Mouse (Mus musculus): Measurements from ENCODE around the gene Prc1.

The Prc1 gene

GRCm38 (mm10) chr7:80331433-80331832, 37.2 kb downstream of the Prc1 start:
- in situ Hi-C loops (cut with MboI; ENCODE audit: low sequenced_read_pairs), result no loop called here

DNA sequence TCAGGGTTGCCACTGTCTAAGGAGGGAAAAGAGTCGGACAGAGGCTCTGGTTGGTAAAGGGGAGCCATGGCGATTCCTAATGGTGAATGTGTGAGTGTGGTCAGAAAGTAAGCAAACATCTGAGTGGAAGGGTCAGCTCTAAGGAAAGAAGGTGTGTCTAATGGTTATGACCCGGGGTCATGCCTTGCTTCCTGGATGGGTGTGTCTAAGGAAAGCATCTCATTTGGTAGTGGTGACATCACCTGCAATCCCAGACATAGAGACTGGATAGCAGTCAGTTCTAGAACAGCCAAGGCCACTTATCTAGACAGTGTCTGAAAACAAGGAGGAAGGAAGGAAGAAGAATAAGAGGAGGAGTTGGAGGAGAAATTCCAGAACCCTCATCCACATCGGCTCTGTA, 40.6 kb downstream of the Prc1 start:
- in situ Hi-C loops (cut with MboI; ENCODE audit: low sequenced_read_pairs), result no loop called here

- in situ Hi-C loops (cut with MboI; ENCODE audit: low sequenced_read_pairs), result no loop called here
These were observed 42.7 kb downstream of the Prc1 start for GRCm38 (mm10) chr7:80336932-80337331.

DNA sequence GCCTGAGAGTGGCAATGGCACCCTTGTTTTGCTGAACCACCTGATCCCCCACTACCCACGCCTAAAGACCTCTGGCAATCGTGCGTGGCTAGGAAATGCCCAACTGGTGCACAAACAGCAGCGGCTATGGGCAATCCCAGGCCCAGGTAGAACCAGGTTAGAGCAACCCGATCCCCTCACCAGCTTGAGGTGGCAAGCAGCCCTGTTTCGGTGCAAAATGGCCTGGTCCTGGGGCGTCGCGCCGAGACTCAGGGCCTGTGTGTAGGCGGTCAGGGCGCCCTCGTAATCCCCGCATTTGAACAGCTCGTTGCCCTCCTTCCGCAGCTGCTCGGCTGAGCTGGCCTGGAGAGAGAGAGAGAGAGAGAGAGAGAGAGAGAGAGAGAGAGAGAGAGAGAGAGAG, 45.1 kb downstream of the Prc1 start:
- in situ Hi-C loops (cut with MboI; ENCODE audit: low sequenced_read_pairs), result no loop called here

DNA sequence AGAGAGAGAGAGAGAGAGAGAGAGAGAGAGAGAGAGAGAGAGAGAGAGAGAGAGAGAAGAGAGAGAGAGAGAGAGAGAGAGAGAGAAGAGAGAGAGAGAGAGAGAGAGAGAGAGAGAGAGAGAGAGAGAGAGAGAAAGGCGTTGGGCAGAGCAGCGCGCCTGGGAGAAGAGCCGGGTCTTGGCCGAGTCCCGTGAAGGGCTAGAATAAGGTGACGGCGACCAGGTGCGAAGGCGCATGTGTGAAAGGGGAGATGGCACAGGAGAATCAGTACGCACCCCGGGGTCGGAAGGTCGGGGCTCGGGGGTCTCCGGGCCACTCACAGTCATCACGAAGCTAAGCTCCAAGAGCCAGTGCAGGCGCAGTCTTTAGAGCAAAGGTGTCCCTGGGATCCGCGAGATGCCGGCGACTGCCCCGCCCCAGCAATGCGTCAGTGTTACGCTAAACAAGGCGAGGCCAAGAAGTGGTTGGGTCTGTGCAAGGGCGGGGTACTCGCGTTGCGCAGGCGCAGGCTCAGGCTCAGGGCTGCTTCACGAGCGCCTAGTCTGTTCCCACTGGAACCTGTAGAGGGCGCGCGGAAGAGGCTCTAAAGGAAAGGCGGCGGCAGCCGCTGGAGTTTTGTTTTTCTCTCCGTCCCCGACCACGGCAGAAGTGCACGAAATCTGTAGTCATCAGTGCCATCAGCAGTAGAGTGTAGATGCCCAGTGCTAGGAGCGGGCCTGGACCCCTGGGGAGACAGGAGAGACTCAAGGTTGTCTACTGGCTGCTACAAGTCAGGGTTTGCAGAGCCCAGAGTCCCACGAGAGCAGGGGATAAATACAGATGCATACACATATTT, 45.8 kb downstream of the Prc1 start:
- in situ Hi-C loops (cut with MboI; ENCODE audit: low sequenced_read_pairs), result no loop called here

- in situ Hi-C loops (cut with MboI; ENCODE audit: low sequenced_read_pairs), result no loop called here
These were observed 46.5 kb downstream of the Prc1 start, which contains the start of gene Unc45a for GRCm38 (mm10) chr7:80340793-80341192. Gene Unc45a, minus strand, starts transcription at chr7:80341005.

DNA sequence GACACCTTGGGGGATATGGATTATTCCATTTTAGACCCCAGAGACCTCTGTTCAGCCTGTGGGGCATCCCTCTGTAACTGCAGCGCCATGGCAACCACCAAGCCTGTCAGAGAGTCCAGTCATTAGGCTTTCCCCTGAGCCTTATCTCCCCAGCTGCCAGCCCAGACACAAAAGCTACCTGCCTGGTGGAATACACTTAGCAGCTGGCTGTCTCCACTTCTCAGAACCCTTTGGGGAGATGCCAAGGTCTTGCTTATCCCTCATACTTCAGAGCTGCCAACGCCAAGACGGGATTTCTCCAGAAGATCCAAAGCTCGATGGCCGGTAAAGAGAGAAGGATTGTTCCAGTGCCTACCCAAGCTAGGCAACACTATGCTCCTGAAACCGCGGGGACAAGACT, 47.5 kb downstream of the Prc1 start:
- in situ Hi-C loops (cut with MboI; ENCODE audit: low sequenced_read_pairs), result no loop called here

GRCm38 (mm10) chr7:80342858-80343257, 48.6 kb downstream of the Prc1 start, which contains the start of gene Hddc3:
Gene Hddc3, plus strand, starts transcription at chr7:80343104.
- in situ Hi-C loops (cut with MboI; ENCODE audit: low sequenced_read_pairs), result no loop called here

DNA sequence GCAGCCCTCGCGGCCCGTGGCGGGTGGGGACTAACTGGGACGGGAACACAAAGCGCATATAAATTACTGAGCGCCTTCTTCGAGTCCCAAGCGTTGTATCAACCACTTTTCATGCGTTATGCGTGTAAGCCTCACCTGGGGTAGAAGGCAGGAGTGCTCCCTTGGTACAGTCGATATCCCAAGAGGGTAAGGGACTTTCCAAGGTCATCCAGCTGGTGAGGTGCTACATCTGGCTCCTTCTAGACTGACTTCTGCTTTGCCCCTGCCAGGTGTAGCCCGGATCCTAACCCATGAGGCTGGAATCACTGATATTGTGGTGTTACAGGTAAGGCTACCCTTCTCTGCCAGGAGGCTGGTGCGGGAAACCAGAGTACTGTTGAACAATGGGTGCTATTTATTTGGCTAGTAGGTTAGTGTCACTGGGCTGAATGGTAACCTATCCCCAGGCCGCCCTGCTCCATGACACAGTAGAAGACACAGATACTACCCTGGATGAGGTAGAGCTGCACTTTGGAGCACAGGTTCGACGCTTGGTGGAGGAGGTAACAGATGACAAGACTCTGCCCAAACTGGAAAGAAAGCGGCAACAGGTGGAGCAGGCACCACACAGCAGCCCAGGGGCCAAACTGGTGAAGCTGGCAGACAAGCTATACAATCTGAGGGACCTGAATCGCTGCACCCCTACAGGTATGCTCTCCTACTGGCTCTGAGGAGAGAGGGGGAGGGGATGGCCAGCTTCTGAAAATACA, 49.2 kb downstream of the Prc1 start:
- in situ Hi-C loops (cut with MboI; ENCODE audit: low sequenced_read_pairs), result no loop called here

GRCm38 (mm10) chr7:80346173-80346572, 51.9 kb downstream of the Prc1 start:
- in situ Hi-C loops (cut with MboI; ENCODE audit: low sequenced_read_pairs), result no loop called here

DNA sequence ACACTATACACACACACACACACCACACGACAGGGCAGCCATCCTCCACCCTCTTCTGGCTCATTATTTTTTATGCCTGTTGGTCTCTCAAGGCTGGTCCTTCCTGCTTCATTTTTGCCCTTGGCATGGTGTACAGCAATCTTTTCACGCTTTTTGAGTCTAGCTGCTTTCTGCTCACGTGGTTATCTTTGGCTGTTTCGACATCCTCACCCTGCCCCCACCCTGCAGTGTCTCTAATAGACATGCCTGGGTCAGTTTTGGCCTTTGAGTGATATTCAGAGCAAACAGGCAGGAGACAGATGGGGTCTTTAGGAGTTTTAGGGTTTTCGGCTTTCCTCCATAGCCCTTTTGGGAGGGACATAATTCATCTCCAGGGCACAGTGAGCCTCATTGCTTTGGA, 52.6 kb downstream of the Prc1 start:
- in situ Hi-C loops (cut with MboI; ENCODE audit: low sequenced_read_pairs), result no loop called here

DNA sequence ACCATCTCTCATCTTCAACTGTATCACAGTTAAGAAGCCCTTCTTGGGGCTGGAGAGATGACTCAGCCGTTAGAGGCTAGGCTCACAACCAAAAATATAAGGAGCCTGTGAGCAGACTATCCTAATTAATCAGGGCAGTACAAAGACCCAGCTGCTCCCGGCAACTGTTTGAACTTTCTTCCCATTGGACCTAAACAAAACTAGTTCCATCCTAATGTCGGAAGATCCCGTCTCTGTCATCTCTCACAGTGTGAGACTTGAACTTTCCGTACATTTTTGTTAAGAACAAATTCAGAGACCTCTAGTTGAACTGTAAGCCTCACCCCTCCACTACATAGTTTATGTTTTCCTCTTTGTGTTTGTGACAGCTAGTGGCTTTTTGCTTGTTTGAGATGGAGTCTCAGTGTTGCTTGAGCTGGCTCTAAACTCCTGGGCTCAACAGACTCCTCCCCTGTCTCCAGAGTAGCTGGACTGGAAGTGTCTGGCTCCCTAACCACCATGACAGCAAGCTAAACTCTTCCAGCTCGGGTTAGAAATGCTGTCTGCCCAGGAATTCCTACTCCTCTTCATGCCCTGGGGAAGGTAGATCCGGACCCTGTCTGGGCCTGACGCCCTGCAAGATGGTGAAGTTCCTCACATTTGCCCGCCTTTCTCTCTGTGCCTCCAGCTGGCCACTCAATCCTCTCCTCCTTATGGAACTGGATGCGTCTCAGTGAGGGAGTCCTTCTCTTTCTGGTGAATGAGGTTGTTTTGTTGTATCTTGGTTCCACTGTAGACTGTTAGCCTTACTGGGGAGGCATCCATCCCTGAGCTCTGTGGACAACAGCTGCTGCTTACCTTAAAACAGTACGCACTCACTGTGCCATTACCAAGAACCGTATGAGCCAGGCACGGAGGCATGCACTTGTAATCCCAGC, 53.7 kb downstream of the Prc1 start:
- in situ Hi-C loops (cut with MboI; ENCODE audit: low sequenced_read_pairs), result no loop called here

- in situ Hi-C loops (cut with MboI; ENCODE audit: low sequenced_read_pairs), result no loop called here
These were observed 56.6 kb downstream of the Prc1 start for GRCm38 (mm10) chr7:80350808-80351207.

- in situ Hi-C loops (cut with MboI; ENCODE audit: low sequenced_read_pairs), result no loop called here
These were observed 58.7 kb downstream of the Prc1 start for GRCm38 (mm10) chr7:80352920-80353319.

DNA sequence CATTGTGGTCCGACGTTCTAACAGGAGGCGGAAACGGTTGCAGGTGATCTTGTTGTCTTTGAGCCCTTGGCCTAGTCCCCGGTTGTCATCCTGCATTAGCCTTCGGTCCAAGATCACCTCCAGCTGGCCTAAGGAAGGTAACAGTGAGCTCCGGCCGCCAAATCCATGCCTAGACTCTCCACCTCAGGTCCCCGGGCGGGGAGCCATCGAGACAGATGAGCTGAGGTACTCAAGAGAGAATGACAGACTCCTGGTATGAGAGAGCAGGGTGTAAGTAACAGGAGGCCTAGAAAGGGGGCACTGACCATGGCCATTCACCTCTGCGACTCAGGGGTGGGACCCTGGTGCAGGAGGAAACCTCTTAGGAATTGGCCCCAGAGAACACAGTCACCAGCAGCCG, 62.1 kb downstream of the Prc1 start:
- in situ Hi-C loops (cut with MboI; ENCODE audit: low sequenced_read_pairs), result no loop called here

DNA sequence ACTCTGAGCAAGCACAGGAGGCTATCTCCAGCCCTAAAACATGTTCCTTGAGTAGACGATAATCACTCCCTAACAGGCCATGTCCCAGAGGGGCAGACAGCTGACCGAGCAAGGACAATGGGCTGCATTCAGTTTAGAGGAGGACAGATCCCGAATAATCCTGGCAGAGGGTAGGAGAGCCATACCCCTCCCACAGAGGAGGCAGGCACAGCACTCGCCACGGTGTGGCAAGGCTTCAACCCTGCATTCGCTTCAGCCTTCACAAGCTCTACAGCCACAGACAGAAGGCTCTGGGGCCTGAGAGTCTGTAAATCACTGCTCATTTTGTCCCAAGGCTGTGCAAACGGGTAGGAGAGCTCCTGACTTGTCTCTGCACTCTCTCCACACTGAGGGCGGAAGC, 62.9 kb downstream of the Prc1 start:
- in situ Hi-C loops (cut with MboI; ENCODE audit: low sequenced_read_pairs), result no loop called here

DNA sequence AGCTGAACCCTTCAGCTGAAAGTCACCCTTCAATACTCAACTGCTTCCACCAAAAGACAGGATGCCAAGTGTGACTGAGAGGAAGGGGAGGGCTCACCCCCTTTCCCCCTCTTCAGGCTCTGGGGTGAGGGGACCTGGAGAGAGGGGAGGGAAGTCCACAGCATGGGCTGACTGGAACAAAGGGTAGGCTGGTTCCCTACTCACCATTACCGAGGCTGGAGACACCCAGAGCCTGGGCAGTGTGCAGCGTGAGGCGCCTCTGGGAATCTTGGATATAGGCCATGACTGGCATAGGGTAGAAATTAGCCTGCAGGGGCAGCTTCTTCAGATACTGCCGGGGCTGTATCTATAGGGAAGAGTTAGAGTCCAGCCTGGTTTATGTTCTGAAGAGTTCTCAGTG, 63.8 kb downstream of the Prc1 start:
- in situ Hi-C loops (cut with MboI; ENCODE audit: low sequenced_read_pairs), result no loop called here

DNA sequence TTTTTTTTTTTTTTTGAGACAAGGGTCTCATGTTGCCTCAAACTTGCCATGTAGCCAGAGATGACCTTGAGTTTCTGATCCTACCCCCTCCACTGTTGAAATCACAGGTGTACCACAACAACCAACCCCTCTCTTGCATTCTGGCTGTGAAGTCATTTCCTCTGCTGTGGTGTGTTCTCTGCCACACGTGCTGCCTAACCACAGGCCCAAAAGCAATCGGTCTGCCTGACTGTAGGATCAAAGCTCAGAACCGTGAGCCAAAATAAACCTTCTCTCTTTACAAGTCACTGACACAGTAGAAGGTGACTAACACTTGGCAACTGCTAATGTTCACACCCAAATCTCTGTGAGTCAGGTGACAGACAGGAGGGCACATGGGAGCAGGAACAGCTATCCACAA, 66.2 kb downstream of the Prc1 start:
- in situ Hi-C loops (cut with MboI; ENCODE audit: low sequenced_read_pairs), result no loop called here

DNA sequence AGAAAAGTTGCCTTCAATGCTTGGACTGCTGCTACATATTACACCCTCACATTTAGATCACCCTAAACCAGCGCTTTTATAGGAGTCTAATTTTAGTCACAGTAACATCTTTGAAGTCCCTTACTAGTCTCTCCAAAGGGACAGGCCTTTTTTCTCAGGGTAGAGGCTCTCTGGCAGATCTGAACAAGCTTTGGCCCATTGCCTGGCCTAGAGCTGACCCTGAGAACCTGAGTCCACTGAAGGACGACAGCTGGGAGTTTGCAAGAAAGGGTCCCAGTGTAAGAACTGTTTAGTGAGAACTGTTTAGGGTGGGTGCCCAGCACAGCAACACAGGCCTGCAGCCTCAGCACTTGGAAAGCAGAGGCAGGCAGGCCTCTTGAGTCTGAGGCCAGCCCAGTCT, 71.5 kb downstream of the Prc1 start:
- in situ Hi-C loops (cut with MboI; ENCODE audit: low sequenced_read_pairs), result no loop called here
